Mouse (Mus musculus) stomach, embryonic 15.5 days (tissue): ENCODE results near the gene Lin7a. TPM values are rescaled to one million over a fixed set of nuclear protein-coding genes. Genes with fewer than 3 reads are reported as not detected.

ENCODE experiments used
- ATAC-seq: fragments of 200-750 bp; cut with Nextera tagmentation; 2 replicates; pipeline ENCODE4 v1.8.0; 2017; ENCODE audit warnings: low read depth, moderate number of reproducible peaks, moderate TSS enrichment; ENCODE audit not compliant: insufficient read depth, low FRiP score
- H3K27ac ChIP-seq: fragments of 300-500 bp; sonication (generic); 2 replicates; pipeline ENCODE4 v1.5.1; 2015; ENCODE audit warnings: mild to moderate bottlenecking, inconsistent platforms
- H3K27me3 ChIP-seq: fragments of 300-500 bp; sonication (generic); replicated peaks from 2 replicates; pipeline ENCODE4 v1.6.1; 2015; ENCODE audit warnings: inconsistent platforms
- H3K36me3 ChIP-seq: fragments of 300-500 bp; sonication (generic); 2 replicates; pipeline ENCODE4 v1.6.1; 2015; ENCODE audit warnings: inconsistent platforms
- H3K4me1 ChIP-seq: fragments of 300-500 bp; sonication (generic); 2 replicates; pipeline ENCODE4 v1.6.1; 2015; ENCODE audit warnings: inconsistent platforms
- H3K4me2 ChIP-seq: fragments of 300-500 bp; sonication (generic); 2 replicates; pipeline ENCODE4 v1.6.1; 2015; ENCODE audit warnings: mild to moderate bottlenecking, inconsistent platforms
- H3K4me3 ChIP-seq: fragments of 300-500 bp; sonication (generic); replicated peaks from 2 replicates; pipeline ENCODE4 v1.5.1; 2015; ENCODE audit warnings: inconsistent platforms
- H3K9ac ChIP-seq: fragments of 300-500 bp; sonication (generic); 2 replicates; pipeline ENCODE4 v1.6.1; 2015; ENCODE audit warnings: inconsistent platforms
- H3K9me3 ChIP-seq: fragments of 300-500 bp; sonication (generic); 2 replicates; pipeline ENCODE4 v1.6.1; 2016; ENCODE audit warnings: inconsistent platforms
- WGBS: fragments of 180-500 bp; shearing (Covaris S2); methylation state at CpG from one replicate; pipeline ENCODE4 v1.1.7; 2015; 5-methylcytosine and 5-hydroxymethylcytosine counted together
- polyA plus RNA-seq: library from polyadenylated mRNA; unstranded; fragments of >200 nt; fragmentation: Nextera tagmentation; extraction: Ambion mirVana; gene quantifications from 2 replicates; pipeline ENCODE4 v1.2.1, GENCODE M21; 2015

The Lin7a gene
- 3.8 and 4.1 TPM in 2 replicates for polyA plus RNA-seq

DNA sequence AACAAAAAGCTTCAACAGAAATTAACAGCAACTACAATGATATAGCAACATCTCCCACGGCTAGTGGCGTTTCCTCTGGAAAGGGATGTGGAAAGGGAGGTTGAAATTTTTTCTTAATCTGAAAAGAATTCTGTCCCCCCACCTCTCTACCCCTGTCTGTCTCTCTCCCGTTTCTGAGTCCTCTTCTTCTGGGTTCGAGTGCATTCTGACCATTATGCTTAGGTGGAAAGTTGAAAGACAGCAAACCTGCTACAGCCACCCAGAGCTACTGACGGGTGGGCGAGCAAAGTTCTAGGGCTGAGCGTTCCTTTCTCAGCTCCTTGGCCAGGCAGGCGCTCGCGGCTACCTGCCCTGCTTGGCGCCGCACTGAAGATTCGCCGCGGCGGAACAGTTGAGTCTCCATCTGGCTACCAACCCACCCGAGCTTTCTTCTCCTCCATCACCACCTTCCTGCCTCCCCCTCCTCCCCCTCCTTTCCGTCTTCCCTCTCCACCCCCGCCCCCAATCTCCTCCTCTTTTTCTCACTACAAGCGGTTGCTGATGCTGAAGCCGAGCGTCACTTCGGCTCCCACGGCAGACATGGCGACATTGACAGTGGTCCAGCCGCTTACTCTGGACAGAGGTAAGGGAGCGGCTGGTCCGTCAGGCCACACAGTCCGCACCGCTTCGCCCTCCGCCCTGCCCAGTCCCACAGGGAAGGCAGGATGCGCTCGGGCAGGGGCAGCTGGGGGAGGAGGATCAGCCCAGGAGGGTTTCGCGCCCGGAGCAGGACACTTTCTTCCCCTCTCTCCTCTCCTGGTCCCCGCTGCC lies at the start of gene Lin7a:
Gene Lin7a (plus strand): TSS at position 366 of the 810 bp plus-strand sequence.
- 3% methylated on average over 38 of the region's 38 CpGs for WGBS
- H3K9ac ChIP-seq: peak within 1 kb of the TSS; percentile 35
- H3K4me2 ChIP-seq: peak within 1 kb of the TSS; percentile 99
- peaks cover 3% of the 10 kb centered on the region; the same call in 1 of the 2 replicates for H3K4me1 ChIP-seq
- ATAC-seq: peak; percentile 67; the same call in 1 of the 2 replicates
- 0 out of 2 replicates have a peak within 1 kb of the TSS, but pooled peaks have one; percentile 21 for H3K27ac ChIP-seq
- H3K36me3 ChIP-seq: no peaks in the 10 kb centered on the region
- H3K27me3 ChIP-seq: peaks cover 18% of the 10 kb centered on the region; the same call in 1 of the 2 replicates
- H3K9me3 ChIP-seq: no peaks in the 10 kb centered on the region
- peak within 1 kb of the TSS; percentile 59 for H3K4me3 ChIP-seq

DNA sequence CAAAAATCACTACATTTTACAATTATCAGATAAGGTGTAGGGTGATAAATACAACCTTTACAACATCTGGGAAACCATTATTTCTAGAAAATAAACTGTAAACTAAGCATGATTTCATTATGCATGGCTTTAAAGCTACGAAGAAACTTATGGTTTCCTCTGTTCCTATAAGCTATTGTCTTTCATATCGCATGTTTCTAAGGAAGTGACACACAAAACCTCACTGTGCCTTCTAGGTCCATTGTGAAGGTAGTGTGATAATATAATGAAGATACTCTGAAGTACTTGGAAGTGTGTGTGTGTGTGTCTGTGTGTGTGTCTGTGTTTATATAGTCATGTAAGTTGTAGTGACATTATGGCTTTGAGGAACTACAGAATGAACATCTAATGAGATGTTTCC lies 49.8 kb upstream of the Lin7a start:
- no peak for ATAC-seq
- H3K4me1 ChIP-seq: no peaks in the 10 kb centered on the region
- H3K4me3 ChIP-seq: no peak overlapping the region

DNA sequence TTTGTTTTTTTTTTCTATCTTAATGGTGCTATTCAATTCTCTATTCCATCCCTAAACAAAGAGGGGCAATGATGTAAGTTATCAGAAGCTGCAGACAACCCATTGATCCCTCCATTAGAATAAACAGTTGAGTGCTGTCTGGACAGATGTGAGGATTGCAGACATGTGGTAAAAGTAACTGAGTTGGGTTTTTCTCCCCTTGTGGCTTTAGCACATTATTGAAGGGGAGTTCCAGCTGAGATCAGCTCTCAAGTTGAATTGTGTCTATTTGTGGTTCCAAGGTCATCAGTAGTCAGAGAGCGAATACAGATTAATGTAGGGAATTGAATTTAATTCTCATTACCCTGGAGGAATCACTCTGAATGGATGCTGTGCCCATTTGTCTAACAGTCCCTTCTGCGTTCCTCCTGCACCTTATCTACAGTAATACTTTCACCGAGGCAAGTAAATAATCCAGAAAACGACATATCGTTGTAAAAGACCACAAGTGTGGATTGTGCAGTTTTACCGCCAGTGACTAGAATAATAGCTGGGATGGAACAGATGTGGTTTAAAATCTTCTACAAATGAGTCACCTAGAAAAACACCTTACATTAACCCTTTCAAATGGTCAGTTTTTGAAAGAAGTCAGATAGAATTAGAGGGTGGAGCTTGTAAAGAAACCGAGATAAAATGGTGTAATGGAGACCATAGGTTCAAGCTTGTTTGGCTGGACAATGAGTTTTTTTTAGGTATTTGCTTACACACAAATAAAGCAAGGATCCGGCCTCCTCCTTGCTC lies 48.9 kb upstream of the Lin7a start:
- no peak for ATAC-seq
- Histone ChIP-seq H3K4me1 (no peaks in the 10 kb centered on the region), H3K27ac (no peak overlapping the region), H3K27me3 (no peaks in the 10 kb centered on the region), H3K4me2 (no peak overlapping the region), H3K4me3 (no peak overlapping the region), H3K9ac (no peak overlapping the region), H3K36me3 (no peaks in the 10 kb centered on the region), H3K9me3 (no peaks in the 10 kb centered on the region)
- WGBS: 75% methylated on average over 8 of the region's 8 CpGs

More for the DNA sequence above, 49.8 kb upstream of the Lin7a start:
- H3K27me3 ChIP-seq: no peaks in the 10 kb centered on the region
- WGBS: 83% methylated on average over 2 of the region's 2 CpGs
- no peaks in the 10 kb centered on the region for H3K36me3 ChIP-seq
- H3K27ac ChIP-seq: no peak overlapping the region
- no peak overlapping the region for H3K4me2 ChIP-seq
- H3K9me3 ChIP-seq: no peaks in the 10 kb centered on the region
- no peak overlapping the region for H3K9ac ChIP-seq

DNA sequence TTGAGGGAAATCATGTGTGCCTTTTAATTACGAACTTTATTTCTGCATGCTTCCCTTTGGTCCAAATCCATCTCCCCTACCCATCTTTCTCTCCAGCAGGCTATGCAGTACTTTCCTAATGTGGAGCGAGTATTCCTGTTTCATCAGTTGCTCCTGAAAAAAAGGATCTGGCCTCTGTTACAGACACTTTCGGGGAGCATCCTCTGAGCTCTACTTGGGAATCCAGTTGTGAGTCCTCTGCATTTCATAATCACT lies 48.4 kb upstream of the Lin7a start:
- 93% methylated on average over 3 of the region's 3 CpGs for WGBS

DNA sequence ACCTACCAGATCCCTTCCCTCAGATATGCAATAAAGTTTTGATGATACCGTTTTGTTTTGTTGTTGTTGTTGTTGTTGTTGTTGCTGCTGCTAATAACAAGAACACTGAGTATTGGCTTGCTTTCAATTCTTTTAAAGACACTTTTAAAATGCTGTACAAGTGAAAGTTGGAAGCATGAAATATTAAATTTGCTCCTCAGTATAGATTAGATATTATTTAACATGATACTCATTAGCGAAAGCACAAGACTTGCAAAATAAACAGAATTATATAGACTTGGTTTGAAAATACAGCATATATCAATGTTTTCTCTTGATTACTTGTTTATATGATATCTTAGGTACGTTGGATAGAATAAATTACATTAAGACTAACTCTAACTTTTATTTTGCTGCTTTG lies 47.7 kb upstream of the Lin7a start:
- Histone ChIP-seq H3K9me3 (no peaks in the 10 kb centered on the region), H3K36me3 (no peaks in the 10 kb centered on the region), H3K4me1 (no peaks in the 10 kb centered on the region), H3K27ac (no peak overlapping the region), H3K4me3 (no peak overlapping the region), H3K27me3 (no peaks in the 10 kb centered on the region), H3K9ac (no peak overlapping the region), H3K4me2 (no peak overlapping the region)
- 85% methylated on average over 3 of the region's 3 CpGs for WGBS
- ATAC-seq: no peak

More for the DNA sequence above, 48.4 kb upstream of the Lin7a start:
- no peak for ATAC-seq
- Histone ChIP-seq H3K9me3 (no peaks in the 10 kb centered on the region), H3K4me2 (no peak overlapping the region), H3K27me3 (no peaks in the 10 kb centered on the region), H3K4me3 (no peak overlapping the region), H3K9ac (no peak overlapping the region), H3K36me3 (no peaks in the 10 kb centered on the region), H3K4me1 (no peaks in the 10 kb centered on the region), H3K27ac (no peak overlapping the region)

DNA sequence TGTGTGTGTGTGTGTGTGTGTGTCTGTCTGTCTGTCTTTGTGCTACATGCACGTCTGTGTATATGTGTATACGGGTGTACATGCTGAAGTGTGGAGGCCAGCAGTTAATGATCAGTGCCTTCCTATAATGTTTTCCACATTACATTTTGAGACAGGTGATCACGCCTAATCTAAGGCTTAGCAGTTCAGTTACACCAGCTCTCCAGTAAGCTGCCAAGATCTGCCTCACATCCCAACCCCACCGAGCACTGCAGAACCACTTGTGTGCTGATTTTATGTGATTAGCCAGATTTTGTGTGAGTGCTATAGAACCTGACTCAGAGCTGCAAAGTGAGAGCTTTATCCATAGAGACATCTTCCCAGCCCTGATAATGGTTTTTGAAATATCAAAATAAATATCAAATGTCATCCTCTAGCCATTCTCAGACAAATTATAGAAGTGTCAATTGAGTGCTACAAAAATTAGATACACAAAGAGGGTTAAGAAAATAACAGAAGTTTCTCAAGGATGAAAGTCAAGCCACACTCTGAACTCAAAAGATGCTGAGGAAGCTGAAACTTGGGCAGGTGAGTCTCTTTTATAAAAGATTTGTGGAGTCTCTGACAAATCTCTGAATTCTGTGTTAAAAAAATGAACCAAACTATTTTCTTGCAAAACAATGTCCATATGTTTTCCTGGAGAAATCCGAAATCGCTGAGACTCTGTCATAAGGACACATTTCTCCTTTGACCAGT lies 46.7 kb upstream of the Lin7a start:
- Histone ChIP-seq H3K36me3 (no peaks in the 10 kb centered on the region), H3K27ac (no peak overlapping the region), H3K9me3 (no peaks in the 10 kb centered on the region), H3K4me2 (no peak overlapping the region), H3K9ac (no peak overlapping the region), H3K4me1 (no peaks in the 10 kb centered on the region), H3K27me3 (no peaks in the 10 kb centered on the region), H3K4me3 (no peak overlapping the region)
- no peak for ATAC-seq
- 86% methylated on average over 6 of the region's 6 CpGs for WGBS

DNA sequence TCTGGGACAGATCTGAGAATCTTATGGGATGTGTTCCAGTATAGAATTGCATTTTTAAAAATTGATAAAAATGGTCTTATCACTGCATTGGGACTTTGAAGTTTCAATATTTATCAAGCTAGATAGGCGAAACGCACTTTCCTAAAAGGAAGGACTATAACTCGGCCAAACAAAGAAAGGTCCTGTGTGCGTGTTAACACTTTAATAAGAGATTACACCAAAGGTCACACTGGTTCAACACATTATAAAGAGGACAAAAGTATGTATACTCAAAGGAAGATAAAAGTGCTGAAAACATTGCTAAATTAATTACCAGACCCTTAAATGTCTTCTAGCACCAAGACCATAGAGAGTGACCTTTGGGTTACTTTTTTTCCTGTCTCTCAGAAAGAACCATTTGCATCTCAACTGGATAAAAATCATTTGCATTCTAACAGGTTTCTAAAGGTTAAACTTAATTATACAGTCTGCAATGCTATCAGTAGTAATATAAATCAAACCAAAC lies 46.1 kb upstream of the Lin7a start:
- no peaks in the 10 kb centered on the region for H3K36me3 ChIP-seq
- no peak overlapping the region for H3K4me3 ChIP-seq
- H3K4me1 ChIP-seq: no peaks in the 10 kb centered on the region
- ATAC-seq: no peak
- H3K9me3 ChIP-seq: no peaks in the 10 kb centered on the region
- H3K27me3 ChIP-seq: no peaks in the 10 kb centered on the region
- no peak overlapping the region for H3K27ac ChIP-seq
- WGBS: 73% methylated on average over 4 of the region's 4 CpGs
- H3K9ac ChIP-seq: no peak overlapping the region
- H3K4me2 ChIP-seq: no peak overlapping the region

DNA sequence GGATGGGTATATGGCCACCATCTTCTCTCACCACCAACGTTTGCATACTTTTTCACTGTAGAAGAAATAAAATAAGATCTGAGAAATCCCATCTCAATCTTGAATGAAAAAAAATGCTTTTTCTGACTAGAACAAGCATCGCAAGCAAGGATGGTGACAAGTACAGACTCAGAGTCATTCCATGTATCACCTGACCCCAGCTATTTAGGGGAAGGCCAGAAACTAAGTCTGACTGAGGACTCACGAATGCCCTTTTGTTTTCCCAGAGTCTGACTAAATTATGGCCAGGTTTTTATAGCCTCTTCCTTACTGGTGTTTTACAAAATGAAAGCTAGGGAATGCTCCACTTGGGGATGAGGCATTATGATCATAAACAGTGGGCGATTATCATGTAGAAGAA lies 45.6 kb upstream of the Lin7a start:
- Histone ChIP-seq H3K9me3 (no peaks in the 10 kb centered on the region), H3K36me3 (no peaks in the 10 kb centered on the region), H3K4me1 (no peaks in the 10 kb centered on the region), H3K27ac (no peak overlapping the region), H3K4me3 (no peak overlapping the region), H3K9ac (no peak overlapping the region), H3K4me2 (no peak overlapping the region), H3K27me3 (no peaks in the 10 kb centered on the region)
- WGBS: 82% methylated on average over 4 of the region's 4 CpGs
- no peak for ATAC-seq

DNA sequence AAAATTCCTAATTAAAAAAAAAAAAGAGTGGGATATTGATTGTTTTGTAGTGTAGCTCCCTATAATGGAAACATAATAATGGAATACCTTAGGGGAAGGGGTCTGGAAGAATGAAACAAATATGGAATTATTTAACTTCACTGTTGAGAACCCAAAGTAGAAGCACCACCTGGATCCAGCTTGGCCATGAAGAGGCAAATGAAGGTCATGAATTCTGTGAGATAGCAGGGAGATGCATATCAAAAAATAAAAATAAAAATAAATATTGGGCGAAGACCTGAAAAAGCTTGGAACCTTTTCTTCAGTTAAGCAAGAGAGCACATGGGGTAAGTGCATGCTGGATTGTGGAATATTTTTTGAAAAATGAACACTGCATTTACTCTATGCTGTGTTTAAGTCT lies 43.6 kb upstream of the Lin7a start:
- no peak overlapping the region for H3K4me3 ChIP-seq
- H3K4me2 ChIP-seq: no peak overlapping the region
- 88% methylated on average over 1 of the region's 1 CpGs for WGBS

DNA sequence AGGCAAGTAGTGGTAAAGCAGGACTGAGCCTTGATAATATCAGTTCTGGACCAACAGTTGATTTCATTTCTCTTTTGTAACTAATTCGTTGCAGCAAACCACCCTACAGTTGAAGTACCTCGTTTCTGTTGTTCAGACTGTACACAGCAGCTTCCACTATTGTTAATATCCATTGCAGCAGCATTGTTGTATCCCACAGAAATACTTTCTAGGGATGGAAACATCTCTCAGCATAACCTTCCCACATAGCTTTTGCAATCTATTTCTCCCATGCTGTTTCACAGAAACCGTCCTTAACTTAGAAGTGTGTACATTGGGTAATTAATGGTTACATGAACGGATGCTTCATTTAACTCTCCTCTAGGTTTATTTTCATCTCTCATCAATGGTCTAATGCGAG lies 42.7 kb upstream of the Lin7a start:
- WGBS: 71% methylated on average over 5 of the region's 5 CpGs
- Histone ChIP-seq H3K4me3 (no peak overlapping the region), H3K4me2 (no peak overlapping the region), H3K9me3 (no peaks in the 10 kb centered on the region), H3K27ac (no peak overlapping the region), H3K36me3 (no peaks in the 10 kb centered on the region), H3K9ac (no peak overlapping the region), H3K4me1 (no peaks in the 10 kb centered on the region), H3K27me3 (no peaks in the 10 kb centered on the region)
- ATAC-seq: no peak

More for the DNA sequence above, 43.6 kb upstream of the Lin7a start:
- no peaks in the 10 kb centered on the region for H3K4me1 ChIP-seq
- ATAC-seq: no peak
- H3K36me3 ChIP-seq: no peaks in the 10 kb centered on the region
- H3K27me3 ChIP-seq: no peaks in the 10 kb centered on the region
- H3K27ac ChIP-seq: no peak overlapping the region
- H3K9ac ChIP-seq: no peak overlapping the region
- H3K9me3 ChIP-seq: no peaks in the 10 kb centered on the region

DNA sequence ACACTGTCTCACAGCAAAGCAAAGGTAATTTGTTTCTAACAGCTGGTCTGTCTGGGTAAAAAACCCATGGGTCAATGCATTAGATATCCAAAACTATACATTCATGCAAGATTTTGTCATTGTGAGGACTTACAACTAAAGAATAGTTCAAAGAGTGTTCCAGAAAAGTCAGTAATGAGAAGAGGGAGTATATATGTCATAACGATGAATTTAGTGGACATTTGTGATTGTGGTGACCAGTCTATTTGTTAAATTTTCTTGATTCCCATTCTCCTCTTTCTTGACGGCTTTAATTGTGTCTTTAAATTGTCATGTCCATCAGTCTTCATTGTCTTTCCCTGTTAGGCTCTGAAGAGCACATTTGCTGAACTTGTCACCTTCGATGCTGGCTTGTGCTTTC lies 42.1 kb upstream of the Lin7a start:
- H3K9me3 ChIP-seq: no peaks in the 10 kb centered on the region
- H3K4me2 ChIP-seq: no peak overlapping the region
- H3K9ac ChIP-seq: no peak overlapping the region
- H3K27ac ChIP-seq: no peak overlapping the region
- no peaks in the 10 kb centered on the region for H3K27me3 ChIP-seq
- no peak overlapping the region for H3K4me3 ChIP-seq
- H3K4me1 ChIP-seq: no peaks in the 10 kb centered on the region
- no peak for ATAC-seq
- 73% methylated on average over 3 of the region's 3 CpGs for WGBS
- H3K36me3 ChIP-seq: no peaks in the 10 kb centered on the region
